Mouse (Mus musculus) thymus, postnatal 4 days (tissue): ENCODE data around the gene Gm17428.

ENCODE experiments used
- DNase-seq: peaks from one replicate; pipeline ENCODE4 v3.0.0; 2021

Gene Gm17428

GRCm38 (mm10) chr14:55014991-55015766 lies 38.4 kb downstream of the Gm17428 start, which contains the start of gene Ngdn:
Gene Ngdn (plus strand): TSS chr14:55015454.
- DNase-seq, result peak; percentile 98

GRCm38 (mm10) chr14:55015767-55016111 lies 39.0 kb downstream of the Gm17428 start:
- DNase-seq, result no peak

- DNase-seq, result no peak
These were observed 40.1 kb downstream of the Gm17428 start for GRCm38 (mm10) chr14:55016876-55017275.

GRCm38 (mm10) chr14:55020394-55020793 lies 43.7 kb downstream of the Gm17428 start:
- no peak for DNase-seq

- DNase-seq, result no peak
These were observed 46.3 kb downstream of the Gm17428 start for GRCm38 (mm10) chr14:55023011-55023410.

- DNase-seq, result peak; percentile 61
These were observed 47.5 kb downstream of the Gm17428 start for GRCm38 (mm10) chr14:55024236-55024635.

- peak; percentile 54 for DNase-seq
These were observed 48.8 kb downstream of the Gm17428 start for GRCm38 (mm10) chr14:55025527-55025926.
